26 mouse cellular contexts compared by ENCODE assay signal in genomic region chr10:74181921-74182320, GRCm38 (mm10).
"Had no signal": no experiment of that assay in that cellular context is flagged by ENCODE, and none has a peak within 500 bp of the region (broad histone marks: within the 10 kb centered on the region; RNA-seq: fewer than 3 reads in every experiment).

No protein-coding gene starts in this region.

- H3K4me3 ChIP-seq: heart, adult 2 months; heart, embryonic 13.5 days; heart, embryonic 15.5 days; hindbrain, embryonic 13.5 days; hindbrain, embryonic 15.5 days; kidney, embryonic 15.5 days; limb, embryonic 12.5 days; limb, embryonic 15.5 days; liver, embryonic 12.5 days had no signal

- H3K36me3 ChIP-seq: heart, embryonic 13.5 days; heart, embryonic 15.5 days; hindbrain, embryonic 13.5 days; hindbrain, embryonic 15.5 days; kidney, embryonic 15.5 days; limb, embryonic 12.5 days; limb, embryonic 15.5 days; liver, embryonic 12.5 days had no signal

- H3K27me3 ChIP-seq: heart, embryonic 13.5 days; heart, embryonic 15.5 days; hindbrain, embryonic 13.5 days; hindbrain, embryonic 15.5 days; kidney, embryonic 15.5 days; limb, embryonic 12.5 days; limb, embryonic 15.5 days; liver, embryonic 12.5 days had no signal

- H3K9ac ChIP-seq: heart, embryonic 13.5 days; heart, embryonic 15.5 days; hindbrain, embryonic 13.5 days; hindbrain, embryonic 15.5 days; kidney, embryonic 15.5 days; limb, embryonic 12.5 days; limb, embryonic 15.5 days; liver, embryonic 12.5 days had no signal

- H3K4me1 ChIP-seq: heart, embryonic 13.5 days; heart, embryonic 15.5 days; hindbrain, embryonic 13.5 days; hindbrain, embryonic 15.5 days; kidney, embryonic 15.5 days; limb, embryonic 12.5 days; limb, embryonic 15.5 days; liver, embryonic 12.5 days had no signal

- H3K4me2 ChIP-seq: heart, embryonic 11.5 days; heart, embryonic 13.5 days; heart, embryonic 15.5 days; hindbrain, embryonic 13.5 days; hindbrain, embryonic 15.5 days; kidney, embryonic 15.5 days; limb, embryonic 12.5 days; limb, embryonic 15.5 days; liver, embryonic 12.5 days had no signal

- DNase-seq: gastrocnemius, postnatal 14 days; gastrocnemius, postnatal 36 days; heart, adult 11 months; heart, adult 2 months; heart, postnatal 14 days; heart, postnatal 36 days; kidney, adult 11 months; kidney, adult 2 months; kidney, adult 9 months; kidney, postnatal 14 days; kidney, postnatal 36 days; layer of hippocampus, adult 9-11 months; layer of hippocampus, postnatal 36 days; left cerebral cortex, postnatal 4 days had no signal

- H3K27ac ChIP-seq: heart, adult 2 months; heart, embryonic 13.5 days; heart, embryonic 15.5 days; hindbrain, embryonic 13.5 days; hindbrain, embryonic 15.5 days; hindbrain, postnatal 0 days; kidney, embryonic 15.5 days; kidney, postnatal 0 days; limb, embryonic 12.5 days; limb, embryonic 15.5 days; liver, embryonic 12.5 days had no signal

- ATAC-seq: hindbrain, postnatal 0 days; intestine, embryonic 16.5 days; liver, embryonic 12.5 days had no signal

- H3K9me3 ChIP-seq: heart, embryonic 13.5 days; heart, embryonic 15.5 days; hindbrain, embryonic 13.5 days; hindbrain, embryonic 15.5 days; kidney, embryonic 15.5 days; limb, embryonic 12.5 days; limb, embryonic 15.5 days; liver, embryonic 12.5 days had no signal
